Comparison of ENCODE assay signal across 24 mouse cellular contexts in the genomic region with DNA sequence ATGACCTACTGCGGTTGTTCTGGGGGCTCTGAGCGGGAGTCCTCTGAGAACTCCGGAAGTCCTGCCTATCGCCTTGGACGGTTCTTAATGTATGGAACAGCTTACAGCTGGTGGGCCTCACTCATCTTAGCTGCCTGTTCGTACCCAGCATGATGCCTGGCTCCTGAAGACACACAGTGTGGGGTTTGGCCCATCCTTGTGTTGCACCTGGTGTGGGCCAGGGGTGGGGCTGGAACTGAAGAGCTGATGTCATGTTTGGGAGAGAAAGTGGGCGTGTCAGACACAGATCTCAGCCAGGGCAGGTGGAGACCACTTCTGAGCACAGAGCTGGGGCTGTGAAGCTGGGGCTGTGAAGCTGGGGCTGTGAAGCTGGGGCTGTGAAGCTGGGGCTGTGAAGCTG. TPM values are rescaled to one million over a fixed set of nuclear protein-coding genes. Genes with fewer than 3 reads are reported as not detected.
A peak's percentile ranks its signal among the peaks of the same experiment; 100 is the strongest.
DNase-seq lines count a peak whose midpoint lies in the region; ATAC-seq lines count a peak whose summit lies in the region.
"Had no signal": no experiment of that assay in that cellular context is flagged by ENCODE, and none has a peak within 500 bp of the region (broad histone marks: within the 10 kb centered on the region; RNA-seq: fewer than 3 reads in every experiment).

No protein-coding gene starts in this region.

- H3K4me2 ChIP-seq in liver, embryonic 11.5 days = no peak overlapping the region
- H3K4me2 ChIP-seq: hindbrain, embryonic 15.5 days; intestine, embryonic 15.5 days had no signal

- no peak overlapping the region for H3K9ac ChIP-seq in liver, embryonic 11.5 days (ENCODE audit: low read depth, low read length)
- H3K9ac ChIP-seq: hindbrain, embryonic 15.5 days; intestine, embryonic 15.5 days had no signal

- no peaks in the 10 kb centered on the region for H3K36me3 ChIP-seq in liver, embryonic 11.5 days (ENCODE audit: control insufficient read depth, insufficient read depth, low read length)
- H3K36me3 ChIP-seq: forebrain, embryonic 10.5 days; hindbrain, embryonic 15.5 days; intestine, embryonic 15.5 days had no signal

- no peak overlapping the region for H3K27ac ChIP-seq in liver, embryonic 11.5 days (ENCODE audit: low read depth, low read length)
- H3K27ac ChIP-seq: forebrain, embryonic 10.5 days; heart, adult 2 months; hindbrain, embryonic 15.5 days; intestine, embryonic 15.5 days had no signal

- no peak for DNase-seq in liver, embryonic 11.5 days (ENCODE audit: low spot score)
- DNase-seq in liver = no peak
- DNase-seq in natural killer cell, adult 2 months (ENCODE audit: low spot score in 2 of 2) = peak; percentile 28 to 32
- peak; percentile 70 to 87 for DNase-seq in thymus, postnatal 36 days
- no peak for DNase-seq in spleen, adult 12 weeks (ENCODE audit: low spot score)
- no peak for DNase-seq in embryo, embryonic 9.5 days (ENCODE audit: extremely low spot score)
- DNase-seq: adrenal gland, postnatal 36 days; cerebellum, adult 11-12 months; cerebellum, postnatal 14 days; gastrocnemius, postnatal 10 days; heart, adult 2 months; heart, postnatal 4 days; kidney, adult 9 months; kidney, postnatal 4 days; layer of hippocampus, adult 9-11 months; lung, adult 18-20 months; lung, postnatal 14 days; right cerebral cortex, postnatal 4 days had no signal

- H3K4me3 ChIP-seq in liver, embryonic 11.5 days (ENCODE audit: low read depth, low read length) = no peak overlapping the region
- H3K4me3 ChIP-seq: forebrain, embryonic 10.5 days; heart, adult 2 months; hindbrain, embryonic 15.5 days; intestine, embryonic 15.5 days had no signal

- 0 out of 2 replicates have a peak, but pooled peaks have one; percentile 36 for ATAC-seq in liver, embryonic 11.5 days (replicated peaks; ENCODE audit: low FRiP score)
- ATAC-seq in erythroblast, adult 5-6 weeks (replicated peaks; ENCODE audit: low FRiP score, poor library complexity, severe bottlenecking) = 0 out of 2 replicates have a peak, but pooled peaks have one; percentile 47
- ATAC-seq: intestine, embryonic 15.5 days; midbrain, embryonic 16.5 days; Patski had no signal

- H3K9me3 ChIP-seq in liver, embryonic 11.5 days (ENCODE audit: control insufficient read depth, low read length) = no peaks in the 10 kb centered on the region
- H3K9me3 ChIP-seq: forebrain, embryonic 10.5 days; hindbrain, embryonic 15.5 days; intestine, embryonic 15.5 days had no signal

- WGBS in liver, embryonic 11.5 days = 83% methylated on average over 7 of the region's 7 CpGs

- H3K27me3 ChIP-seq in liver, embryonic 11.5 days (replicated peaks; ENCODE audit: control insufficient read depth, insufficient read depth, low read length) = no peaks in the 10 kb centered on the region
- H3K27me3 ChIP-seq: hindbrain, embryonic 15.5 days; intestine, embryonic 15.5 days; Patski had no signal

- H3K4me1 ChIP-seq in liver, embryonic 11.5 days (replicated peaks; ENCODE audit: control insufficient read depth, insufficient read depth, low read length) = peaks cover 6% of the 10 kb centered on the region
- H3K4me1 ChIP-seq: forebrain, embryonic 10.5 days; hindbrain, embryonic 15.5 days; intestine, embryonic 15.5 days had no signal

RNA-seq across cellular contexts. Expression of a gene that starts 9.5 kb away (rescaled TPM):
- polyA plus RNA-seq in liver, embryonic 11.5 days (2014; fragmentation: Nextera tagmentation; extraction: Ambion mirVana) = 0.09 and 0.14 TPM in 2 replicates
- not detected in 2 replicates for total RNA-seq in erythroblast, adult 5-6 weeks (2015; ENCODE audit: low replicate concordance)
- total RNA-seq in erythroblast, adult 5-6 weeks (2017; ENCODE audit: low replicate concordance) = 0.51 TPM in 1 of 2 replicates, not detected in the other

RNA-seq across cellular contexts. Expression of a gene that starts 16.6 kb away (rescaled TPM):
- 23.9 and 26.4 TPM in 2 replicates for polyA plus RNA-seq in liver, embryonic 11.5 days (2014; fragmentation: Nextera tagmentation; extraction: Ambion mirVana)
- total RNA-seq in erythroblast, adult 5-6 weeks (2015; ENCODE audit: low replicate concordance) = 14.8 and 17.6 TPM in 2 replicates
- total RNA-seq in erythroblast, adult 5-6 weeks (2017; ENCODE audit: low replicate concordance) = 15.0 and 17.6 TPM in 2 replicates

Comparison
In these comparisons a context has a peak if more than half of its experiments do, and no peak if none do; other contexts are left out.
1. DNase-seq: peak in natural killer cell, adult 2 months (2 of 2) and thymus, postnatal 36 days (2 of 2); none in liver, embryonic 11.5 days (single experiment), liver (single experiment), spleen, adult 12 weeks (single experiment) and embryo, embryonic 9.5 days (single experiment).